Mouse (Mus musculus) hindbrain, embryonic 10.5 days (tissue): ENCODE results near the gene Syt8. TPM values are rescaled to one million over a fixed set of nuclear protein-coding genes. Genes with fewer than 3 reads are reported as not detected.

Source experiments
- DNase-seq: peaks from one replicate; pipeline ENCODE4 v3.0.0-alpha.2; 2017; ENCODE audit warnings: low spot score
- H3K27ac ChIP-seq: fragments of 300-500 bp; sonication (generic); 2 replicates; pipeline ENCODE4 v1.5.1; 2016; ENCODE audit warnings: mild to moderate bottlenecking, moderate library complexity
- H3K27me3 ChIP-seq: fragments of 300-500 bp; sonication (generic); 2 replicates; pipeline ENCODE4 v1.6.1; 2016; ENCODE audit warnings: mild to moderate bottlenecking; ENCODE audit not compliant: poor library complexity, insufficient read depth, severe bottlenecking
- H3K36me3 ChIP-seq: fragments of 300-500 bp; sonication (generic); 2 replicates; pipeline ENCODE4 v1.6.1; 2016; ENCODE audit warnings: mild to moderate bottlenecking, moderate library complexity
- H3K4me1 ChIP-seq: fragments of 300-500 bp; sonication (generic); replicated peaks from 2 replicates; pipeline ENCODE4 v1.6.1; 2016; ENCODE audit warnings: mild to moderate bottlenecking
- H3K4me3 ChIP-seq: fragments of 300-500 bp; sonication (generic); 2 replicates; pipeline ENCODE4 v1.5.1; 2016; ENCODE audit warnings: mild to moderate bottlenecking, moderate library complexity
- H3K9me3 ChIP-seq: fragments of 300-500 bp; sonication (generic); 2 replicates; pipeline ENCODE4 v1.6.1; 2016; ENCODE audit warnings: mild to moderate bottlenecking, moderate library complexity
- WGBS: fragments of 180-500 bp; shearing (Covaris S2); methylation state at CpG from one replicate; pipeline ENCODE4 v1.1.7; 2016; 5-methylcytosine and 5-hydroxymethylcytosine counted together
- polyA plus RNA-seq: library from polyadenylated mRNA; unstranded; fragments of >200 nt; fragmentation: Nextera tagmentation; extraction: Ambion mirVana; gene quantifications from 2 replicates; pipeline ENCODE4 v1.2.1, GENCODE M21; 2016

The Syt8 gene
- polyA plus RNA-seq, 1 experiment from 2014 or later, result not detected

DNA sequence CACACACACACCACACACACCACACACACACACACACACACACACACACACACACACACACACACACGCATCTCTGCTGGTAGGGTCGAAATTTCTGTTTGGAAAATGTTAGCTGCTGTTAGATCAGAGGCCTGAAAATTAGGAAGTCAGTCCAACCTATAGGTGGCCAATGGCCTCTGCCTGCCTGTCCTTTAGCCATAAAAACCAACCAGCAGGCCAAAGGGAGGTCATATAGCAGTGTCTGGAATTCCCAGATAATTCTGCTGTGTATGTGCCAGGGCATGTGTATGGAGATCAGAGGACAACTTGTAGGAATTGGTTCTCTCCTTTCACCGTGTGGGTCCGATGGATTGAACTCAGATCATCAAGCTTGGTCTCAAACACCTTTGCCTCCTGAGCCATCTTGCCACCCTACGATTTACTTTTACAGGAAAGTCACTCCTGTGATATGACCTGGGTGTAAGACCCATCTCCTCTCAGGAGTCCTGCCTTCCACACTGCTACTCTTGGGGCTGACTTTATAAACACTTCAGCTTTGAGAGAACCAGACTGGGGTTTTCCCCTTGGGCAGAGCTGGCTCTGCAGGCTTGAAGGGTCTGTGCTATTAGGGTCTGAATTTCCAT, 24.1 kb downstream of the Syt8 start:
- peak overlapping the region; percentile 86 for H3K27ac ChIP-seq
- H3K4me3 ChIP-seq, result no peak overlapping the region
- DNase-seq, result peak; percentile 3
- H3K9me3 ChIP-seq, result no peaks in the 10 kb centered on the region
- peaks cover 52% of the 10 kb centered on the region for H3K4me1 ChIP-seq
- no peaks in the 10 kb centered on the region for H3K27me3 ChIP-seq
- WGBS, result 85% methylated on average over 5 of the region's 5 CpGs
- H3K36me3 ChIP-seq, result no peaks in the 10 kb centered on the region

GRCm38 (mm10) chr7:142459299-142459691, 24.6 kb downstream of the Syt8 start:
- no peak for DNase-seq
- Histone ChIP-seq H3K36me3 (no peaks in the 10 kb centered on the region), H3K4me3 (no peak overlapping the region), H3K4me1 (peaks cover 48% of the 10 kb centered on the region), H3K9me3 (no peaks in the 10 kb centered on the region), H3K27me3 (no peaks in the 10 kb centered on the region), H3K27ac (peak overlapping the region; percentile 86)
- WGBS, result 89% methylated on average over 2 of the region's 2 CpGs

GRCm38 (mm10) chr7:142460636-142461077, 26.0 kb downstream of the Syt8 start, which contains the start of gene Lsp1:
TSS of gene Lsp1 (plus strand) at chr7:142460809.
- H3K27ac ChIP-seq, result peak within 1 kb of the TSS; percentile 86
- WGBS, result 91% methylated on average over 7 of the region's 7 CpGs
- DNase-seq, result no peak
- H3K27me3 ChIP-seq, result 0 out of 2 replicates have a peak, but pooled peaks cover 4% of the 10 kb centered on the region
- H3K4me3 ChIP-seq, result no peak within 1 kb of the TSS
- peaks cover 34% of the 10 kb centered on the region for H3K4me1 ChIP-seq
- no peaks in the 10 kb centered on the region for H3K36me3 ChIP-seq
- H3K9me3 ChIP-seq, result no peaks in the 10 kb centered on the region

GRCm38 (mm10) chr7:142461446-142461845, 26.8 kb downstream of the Syt8 start:
- 0 out of 2 replicates have a peak, but pooled peaks cover 6% of the 10 kb centered on the region for H3K27me3 ChIP-seq
- H3K36me3 ChIP-seq, result no peaks in the 10 kb centered on the region
- WGBS, result 100% methylated on average over 2 of the region's 2 CpGs
- no peak overlapping the region for H3K4me3 ChIP-seq
- H3K27ac ChIP-seq, result peak overlapping the region; percentile 30; the same call in 1 of the 2 replicates
- no peak for DNase-seq
- no peaks in the 10 kb centered on the region for H3K9me3 ChIP-seq
- H3K4me1 ChIP-seq, result peaks cover 27% of the 10 kb centered on the region

- Histone ChIP-seq H3K9me3 (no peaks in the 10 kb centered on the region), H3K36me3 (no peaks in the 10 kb centered on the region), H3K4me1 (peaks cover 19% of the 10 kb centered on the region), H3K27ac (peak overlapping the region; percentile 66), H3K4me3 (no peak overlapping the region), H3K27me3 (0 out of 2 replicates have a peak, but pooled peaks cover 6% of the 10 kb centered on the region)
- DNase-seq, result no peak
- 89% methylated on average over 6 of the region's 6 CpGs for WGBS
Observed at GRCm38 (mm10) chr7:142462190-142462589, 27.5 kb downstream of the Syt8 start.

DNA sequence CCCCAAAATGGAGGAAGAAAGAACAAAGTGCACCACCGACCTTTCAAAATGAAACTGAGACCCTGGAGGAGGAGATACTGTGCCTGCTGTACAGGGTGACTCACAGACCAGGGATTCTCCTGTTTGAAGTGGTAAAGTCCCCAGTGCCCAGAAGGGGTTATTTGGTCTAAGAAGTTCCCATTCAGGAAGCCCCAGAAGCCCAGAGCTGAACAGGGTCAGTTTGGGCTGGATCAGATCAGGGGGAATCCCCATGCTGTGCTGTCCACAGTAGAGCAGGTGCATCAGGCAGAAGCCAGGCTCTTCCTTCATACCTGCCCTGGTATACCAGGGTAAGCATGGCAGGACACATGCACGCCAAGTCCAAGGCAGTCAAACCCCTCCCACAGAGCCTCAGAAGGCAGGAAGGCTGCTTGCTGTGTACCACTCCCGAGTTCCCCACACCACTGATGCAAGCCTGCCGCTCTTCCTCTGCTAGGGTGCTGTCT, 28.0 kb downstream of the Syt8 start:
- WGBS, result 66% methylated on average over 4 of the region's 4 CpGs
- Histone ChIP-seq H3K9me3 (no peaks in the 10 kb centered on the region), H3K27ac (peak overlapping the region; percentile 66), H3K36me3 (no peaks in the 10 kb centered on the region), H3K4me1 (peaks cover 15% of the 10 kb centered on the region), H3K27me3 (0 out of 2 replicates have a peak, but pooled peaks cover 6% of the 10 kb centered on the region), H3K4me3 (no peak overlapping the region)
- DNase-seq, result no peak

- H3K4me3 ChIP-seq, result no peak overlapping the region
- 84% methylated on average over 7 of the region's 7 CpGs for WGBS
- DNase-seq, result no peak
- no peaks in the 10 kb centered on the region for H3K9me3 ChIP-seq
- peaks cover 49% of the 10 kb centered on the region for H3K4me1 ChIP-seq
- H3K27ac ChIP-seq, result peak overlapping the region; percentile 92
- H3K36me3 ChIP-seq, result no peaks in the 10 kb centered on the region
- 0 out of 2 replicates have a peak, but pooled peaks cover 6% of the 10 kb centered on the region for H3K27me3 ChIP-seq
Observed at GRCm38 (mm10) chr7:142470171-142470691, 35.6 kb downstream of the Syt8 start.

DNA sequence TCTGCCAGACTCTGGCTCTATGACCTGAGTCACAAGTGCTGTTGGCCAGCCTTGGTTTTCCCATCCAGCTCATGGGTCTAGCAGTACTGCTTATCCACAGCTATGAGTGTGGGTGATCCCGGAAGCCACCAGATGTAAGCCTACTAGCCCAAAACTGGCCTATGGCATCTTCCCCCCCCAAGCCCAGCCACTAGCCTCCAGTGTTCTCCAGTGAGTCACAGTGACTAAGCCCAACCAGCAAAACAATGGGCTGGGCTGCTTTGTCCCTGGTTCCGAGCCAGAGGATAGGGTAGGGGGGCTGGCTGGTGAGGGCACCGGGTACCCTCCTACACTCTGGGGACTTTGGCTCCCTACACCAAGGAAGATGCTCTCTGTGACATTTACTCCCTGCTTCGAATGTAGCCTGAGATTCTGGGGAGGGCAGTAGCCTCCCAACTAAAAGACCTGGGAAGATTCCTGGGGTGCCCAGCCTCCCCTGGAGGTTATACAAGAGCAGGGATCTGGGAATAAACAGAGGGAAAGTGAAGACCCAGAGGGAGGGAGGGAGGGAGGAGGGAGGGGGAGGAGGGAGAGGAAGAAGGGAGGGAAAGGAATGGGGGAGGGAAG, 36.3 kb downstream of the Syt8 start:
- Histone ChIP-seq H3K36me3 (no peaks in the 10 kb centered on the region), H3K9me3 (no peaks in the 10 kb centered on the region), H3K27ac (peak overlapping the region; percentile 92), H3K4me1 (peaks cover 55% of the 10 kb centered on the region), H3K4me3 (no peak overlapping the region), H3K27me3 (0 out of 2 replicates have a peak, but pooled peaks cover under 1% of the 10 kb centered on the region)
- DNase-seq, result peak; percentile 63
- WGBS, result 23% methylated on average over 4 of the region's 4 CpGs

DNA sequence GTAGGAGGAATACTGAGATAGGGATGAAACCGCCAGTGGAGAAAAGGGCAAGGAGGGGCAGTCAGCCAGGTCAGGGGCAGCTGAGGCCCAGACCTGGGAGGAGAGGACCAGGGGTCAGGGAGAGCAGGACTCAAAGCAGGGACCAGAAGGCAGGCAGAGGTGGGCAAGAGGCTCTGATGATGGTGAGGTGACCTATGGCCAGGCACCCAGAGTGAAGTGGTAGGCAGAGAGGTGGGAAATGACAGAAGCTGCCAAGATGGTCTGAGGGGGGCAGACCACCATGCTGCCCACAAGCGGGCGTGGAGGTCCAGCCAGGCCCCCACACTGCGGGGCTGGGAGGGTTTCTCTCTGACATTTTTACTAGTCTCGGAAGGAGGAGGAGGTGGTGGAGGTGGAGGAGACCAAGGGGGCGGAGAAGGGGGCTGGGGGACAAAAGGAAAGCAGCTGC, 36.8 kb downstream of the Syt8 start:
- Histone ChIP-seq H3K9me3 (no peaks in the 10 kb centered on the region), H3K27ac (peak overlapping the region; percentile 92), H3K4me1 (peaks cover 59% of the 10 kb centered on the region), H3K27me3 (no peaks in the 10 kb centered on the region), H3K4me3 (no peak overlapping the region), H3K36me3 (no peaks in the 10 kb centered on the region)
- WGBS, result 16% methylated on average over 6 of the region's 6 CpGs
- DNase-seq, result no peak

GRCm38 (mm10) chr7:142471884-142472570, 37.4 kb downstream of the Syt8 start:
- no peaks in the 10 kb centered on the region for H3K27me3 ChIP-seq
- no peaks in the 10 kb centered on the region for H3K36me3 ChIP-seq
- peak; percentile 59 for DNase-seq
- H3K4me1 ChIP-seq, result peaks cover 65% of the 10 kb centered on the region
- peak overlapping the region; percentile 18 for H3K4me3 ChIP-seq
- 27% methylated on average over 15 of the region's 15 CpGs for WGBS
- H3K27ac ChIP-seq, result peak overlapping the region; percentile 92
- H3K9me3 ChIP-seq, result no peaks in the 10 kb centered on the region

DNA sequence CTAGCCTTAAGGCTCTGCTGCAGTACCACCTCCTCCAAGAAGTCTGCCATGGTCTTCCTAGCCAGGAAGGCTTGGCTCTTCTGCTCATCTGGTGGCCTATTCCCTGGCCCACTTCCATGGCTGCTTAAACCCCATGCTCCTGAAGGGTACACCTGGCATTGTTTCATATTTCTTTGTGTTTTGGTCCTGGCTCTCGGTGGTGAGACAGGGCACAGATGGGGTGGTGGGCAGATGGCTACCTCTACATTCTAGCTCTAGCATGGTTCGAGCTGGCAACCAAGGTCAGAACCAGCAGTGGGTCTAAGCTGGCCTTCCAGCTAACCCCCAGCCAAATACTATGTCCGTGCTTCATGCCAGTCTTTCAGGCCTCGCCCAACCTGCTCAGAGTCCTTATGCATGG, 38.3 kb downstream of the Syt8 start:
- Histone ChIP-seq H3K27me3 (no peaks in the 10 kb centered on the region), H3K36me3 (no peaks in the 10 kb centered on the region), H3K27ac (peak overlapping the region; percentile 92), H3K9me3 (no peaks in the 10 kb centered on the region), H3K4me3 (no peak overlapping the region), H3K4me1 (peaks cover 74% of the 10 kb centered on the region)
- 88% methylated on average over 4 of the region's 4 CpGs for whole genome bisulfite sequencing
- DNase-seq, result no peak

DNA sequence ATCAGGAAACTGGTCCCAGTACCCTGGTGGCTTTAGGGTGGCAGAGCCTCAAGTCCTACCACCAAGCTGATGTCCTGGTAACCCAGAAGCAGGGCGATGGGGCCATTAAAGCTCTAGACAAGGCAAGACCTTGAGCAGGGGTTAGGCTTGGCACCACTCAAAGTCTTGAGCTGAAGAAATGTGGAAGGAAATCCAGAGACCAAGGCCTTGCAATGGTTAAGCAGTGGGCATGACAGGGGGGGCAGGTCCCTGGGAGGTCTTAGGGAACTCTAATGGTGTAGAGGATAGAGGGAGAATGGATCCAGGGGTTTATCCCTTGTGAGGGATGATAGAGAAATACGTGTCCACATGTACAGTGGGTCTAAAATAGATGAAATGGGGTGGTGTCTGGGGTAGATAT, 38.8 kb downstream of the Syt8 start:
- Histone ChIP-seq H3K27ac (peak overlapping the region; percentile 92), H3K27me3 (no peaks in the 10 kb centered on the region), H3K9me3 (no peaks in the 10 kb centered on the region), H3K36me3 (no peaks in the 10 kb centered on the region), H3K4me1 (peaks cover 80% of the 10 kb centered on the region), H3K4me3 (no peak overlapping the region)
- WGBS, result 95% methylated on average over 2 of the region's 2 CpGs
- DNase-seq, result no peak
